Mouse (Mus musculus): Measurements from ENCODE around the gene 4930556J24Rik.

DNA sequence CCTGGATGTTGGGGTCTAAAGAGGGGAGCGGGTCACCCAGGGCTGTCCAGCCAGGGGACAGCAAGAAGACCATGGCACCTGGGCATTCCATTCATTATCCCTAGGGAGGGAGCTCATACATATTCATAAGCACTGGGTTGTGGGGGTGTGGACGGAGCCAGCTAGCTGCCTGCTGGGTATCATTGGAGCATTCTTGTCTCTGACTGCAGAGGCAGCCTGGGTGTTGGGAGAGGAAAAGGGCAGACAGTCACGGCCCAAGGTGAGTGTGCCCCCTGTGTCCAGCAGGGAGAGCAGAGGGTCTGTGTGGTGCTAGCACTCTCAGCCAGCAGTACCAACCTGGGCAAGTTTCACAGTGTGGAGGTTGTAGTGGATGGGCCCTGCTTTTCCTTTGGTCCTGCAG, 13.2 kb upstream of the 4930556J24Rik start:
- TF ChIP-seq CTCF (IDR thresholded peaks at IDR 0.05; ENCODE audit: insufficient read depth, low read length) (no peak), POLR2A (IDR thresholded peaks at IDR 0.05; ENCODE audit: borderline replicate concordance, extremely low read depth, low read depth, low read length) (no peak)
